Mouse (Mus musculus) brain, embryonic 14.5 days (tissue): ENCODE data around the gene Cnksr3. TPM values are rescaled to one million over a fixed set of nuclear protein-coding genes. Genes with fewer than 3 reads are reported as not detected.

Source experiments
- DNase-seq: peaks from one replicate; pipeline ENCODE4 v3.0.0-alpha.2; 2011; ENCODE audit warnings: low read depth
- CTCF ChIP-seq: fragments of 200-500 bp; IDR thresholded peaks from 2 replicates; pipeline ENCODE4 v1.5.1; 2012; ENCODE audit warnings: inconsistent platforms, mild to moderate bottlenecking, moderate library complexity, borderline replicate concordance; ENCODE audit not compliant: insufficient read depth, insufficient read length; ENCODE audit errors: extremely low read depth
- POLR2A ChIP-seq: fragments of 200-500 bp; IDR thresholded peaks from 2 replicates; pipeline ENCODE4 v1.6.1; 2012; ENCODE audit warnings: mild to moderate bottlenecking, inconsistent platforms, borderline replicate concordance; ENCODE audit not compliant: poor library complexity, insufficient read depth, insufficient read length, severe bottlenecking; ENCODE audit errors: extremely low read depth
- polyA plus RNA-seq: library from polyadenylated mRNA; depleted of rRNA; stranded (reverse); fragments of >200 nt; gene quantifications from 2 replicates; pipeline ENCODE4 v1.2.3, GENCODE M21; 2012

Gene Cnksr3
- polyA plus RNA-seq, 1 experiment = 3.9 TPM

DNA sequence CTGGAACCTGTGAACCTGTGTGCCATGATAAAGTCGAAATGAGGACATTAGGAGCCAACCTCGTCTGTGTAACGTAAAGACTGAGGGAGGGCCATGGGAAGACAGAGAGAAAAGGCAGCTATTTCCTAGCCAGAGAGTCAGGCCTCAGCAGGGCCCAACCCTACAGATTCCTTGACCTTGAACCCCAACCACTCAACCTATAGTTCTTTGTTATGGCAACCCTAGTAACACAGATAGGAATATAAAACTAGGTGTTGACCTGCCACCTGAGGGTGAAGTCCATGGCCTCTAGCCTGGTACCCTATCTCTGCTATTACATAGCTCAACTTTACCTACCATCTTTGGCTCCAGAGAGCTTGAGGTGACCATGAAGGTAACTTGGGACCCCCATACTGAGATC lies 80.6 kb downstream of the Cnksr3 start:
- TF ChIP-seq POLR2A (no peak), CTCF (no peak)
- DNase-seq = no peak

DNA sequence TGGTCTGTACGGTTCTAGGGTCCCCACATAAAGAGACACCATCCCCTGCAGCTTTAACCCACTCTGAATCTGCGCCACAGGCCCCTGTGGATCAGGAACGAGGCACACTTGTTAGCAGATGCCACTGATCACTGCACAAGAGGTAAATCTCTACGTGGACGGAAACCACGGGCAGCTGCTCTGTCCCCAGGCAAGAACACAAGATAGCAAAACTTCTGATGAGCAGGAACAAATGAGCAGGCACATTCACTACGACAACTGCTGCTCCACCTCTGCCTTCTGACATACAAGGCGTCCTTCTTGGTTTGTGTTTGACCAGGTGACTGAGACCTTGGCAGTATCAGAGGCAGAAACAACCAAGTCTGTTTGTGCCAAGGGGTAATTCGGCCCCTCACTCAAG lies 84.2 kb downstream of the Cnksr3 start:
- TF ChIP-seq CTCF (no peak), POLR2A (no peak)
- no peak for DNase-seq

DNA sequence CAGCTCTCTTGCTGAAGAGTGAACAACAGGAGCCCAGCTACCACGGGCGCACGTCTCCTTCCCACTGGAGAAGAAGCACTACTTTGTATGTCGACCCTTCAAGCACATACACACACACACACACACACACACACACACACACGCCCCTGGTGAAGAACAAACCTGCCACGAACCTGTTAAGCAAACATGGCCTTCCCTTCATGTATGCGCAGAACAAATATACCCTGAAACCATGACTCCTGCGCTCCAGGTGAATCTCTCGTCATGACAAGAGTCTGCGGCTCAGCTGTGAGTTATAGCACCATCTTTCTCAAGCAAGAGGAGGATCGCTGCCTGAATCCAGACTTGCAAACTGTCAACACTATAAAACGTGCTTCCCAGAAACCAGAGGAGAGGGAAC lies 85.2 kb downstream of the Cnksr3 start:
- DNase-seq = no peak
- TF ChIP-seq POLR2A = no peak
- no peak for TF ChIP-seq CTCF

DNA sequence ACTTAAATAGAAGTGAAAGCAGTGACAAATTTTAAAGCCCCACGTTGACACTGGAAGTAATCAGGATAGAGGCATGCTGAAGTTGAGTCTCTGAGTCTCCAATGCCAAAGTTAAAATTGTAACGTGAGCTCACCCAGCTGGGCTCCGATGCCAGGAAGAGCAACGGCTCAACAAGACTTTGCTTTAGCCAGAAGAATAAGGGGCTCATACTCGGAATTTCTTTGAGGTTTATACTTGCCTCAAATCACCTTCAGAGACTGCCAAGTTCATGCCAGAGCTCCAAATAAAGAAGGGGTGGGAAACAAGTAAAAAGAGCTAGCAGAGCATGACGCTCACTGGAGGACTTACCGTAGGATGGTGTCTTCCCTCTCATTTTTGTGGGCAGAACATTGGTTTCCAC lies 85.8 kb downstream of the Cnksr3 start:
- TF ChIP-seq CTCF = no peak
- TF ChIP-seq POLR2A = no peak

DNA sequence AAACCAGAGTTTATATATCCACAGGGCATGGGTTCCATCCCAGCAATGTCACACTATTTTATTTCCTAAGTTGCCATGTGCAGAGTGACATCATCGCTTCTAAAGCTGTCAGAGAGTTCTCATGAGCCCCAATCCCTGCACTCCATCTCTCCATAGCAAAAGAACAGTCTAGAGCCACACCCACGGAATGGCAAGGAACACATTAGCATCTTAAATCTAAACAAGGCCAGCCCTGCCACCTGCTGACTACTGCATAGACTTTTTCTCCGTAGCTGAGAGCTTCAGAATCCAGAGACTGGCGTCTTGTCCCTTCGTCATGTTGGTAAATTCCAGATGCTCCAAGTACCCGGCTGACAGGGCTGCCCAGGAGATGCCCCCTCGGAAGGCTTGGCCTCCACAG lies 87.0 kb downstream of the Cnksr3 start:
- TF ChIP-seq POLR2A = no peak
- TF ChIP-seq CTCF = no peak
- peak; percentile 44 for DNase-seq

More for the DNA sequence above, 85.8 kb downstream of the Cnksr3 start:
- DNase-seq = no peak

DNA sequence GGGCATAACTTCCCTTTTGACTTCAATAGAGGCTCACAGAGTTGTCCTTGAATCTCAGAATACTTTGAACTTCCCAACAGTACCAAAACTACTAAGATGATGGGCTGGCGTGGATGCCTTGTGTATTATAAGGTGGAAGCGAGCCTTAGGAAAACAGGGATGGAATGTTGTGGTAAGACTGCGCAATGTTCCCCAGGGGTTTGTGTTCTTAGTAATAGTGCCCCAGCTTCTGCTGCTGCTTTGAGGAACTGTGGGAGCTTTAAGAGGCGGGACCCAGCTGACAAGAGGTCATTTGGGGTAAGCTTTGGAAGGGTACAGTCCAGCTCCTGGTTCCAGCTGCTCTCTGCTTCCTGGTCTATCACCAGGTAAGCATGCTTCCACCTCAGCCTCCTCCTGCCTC lies 89.7 kb downstream of the Cnksr3 start:
- DNase-seq = no peak
- no peak for TF ChIP-seq CTCF
- TF ChIP-seq POLR2A = no peak

DNA sequence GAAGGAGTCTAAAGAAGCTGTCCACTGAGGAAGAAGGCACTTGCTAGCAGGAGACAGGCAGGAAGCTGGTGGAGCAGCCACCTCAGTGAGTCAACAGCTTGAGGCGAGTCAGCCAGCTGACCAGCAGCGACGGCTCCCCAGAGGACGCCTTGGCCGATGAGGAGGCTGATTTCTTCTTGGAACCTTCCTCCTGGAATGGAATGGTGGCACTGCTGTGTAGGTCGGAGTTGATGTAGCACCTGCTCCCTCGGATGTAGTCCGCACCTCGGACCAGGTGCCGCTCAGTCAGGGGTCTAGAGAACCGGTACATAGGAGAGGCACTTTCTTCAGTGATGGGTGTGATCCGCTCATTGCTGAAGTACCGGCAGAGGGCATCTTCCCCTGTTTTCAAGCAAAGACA lies 91.8 kb downstream of the Cnksr3 start:
- no peak for DNase-seq
- TF ChIP-seq CTCF (no peak), POLR2A (no peak)

DNA sequence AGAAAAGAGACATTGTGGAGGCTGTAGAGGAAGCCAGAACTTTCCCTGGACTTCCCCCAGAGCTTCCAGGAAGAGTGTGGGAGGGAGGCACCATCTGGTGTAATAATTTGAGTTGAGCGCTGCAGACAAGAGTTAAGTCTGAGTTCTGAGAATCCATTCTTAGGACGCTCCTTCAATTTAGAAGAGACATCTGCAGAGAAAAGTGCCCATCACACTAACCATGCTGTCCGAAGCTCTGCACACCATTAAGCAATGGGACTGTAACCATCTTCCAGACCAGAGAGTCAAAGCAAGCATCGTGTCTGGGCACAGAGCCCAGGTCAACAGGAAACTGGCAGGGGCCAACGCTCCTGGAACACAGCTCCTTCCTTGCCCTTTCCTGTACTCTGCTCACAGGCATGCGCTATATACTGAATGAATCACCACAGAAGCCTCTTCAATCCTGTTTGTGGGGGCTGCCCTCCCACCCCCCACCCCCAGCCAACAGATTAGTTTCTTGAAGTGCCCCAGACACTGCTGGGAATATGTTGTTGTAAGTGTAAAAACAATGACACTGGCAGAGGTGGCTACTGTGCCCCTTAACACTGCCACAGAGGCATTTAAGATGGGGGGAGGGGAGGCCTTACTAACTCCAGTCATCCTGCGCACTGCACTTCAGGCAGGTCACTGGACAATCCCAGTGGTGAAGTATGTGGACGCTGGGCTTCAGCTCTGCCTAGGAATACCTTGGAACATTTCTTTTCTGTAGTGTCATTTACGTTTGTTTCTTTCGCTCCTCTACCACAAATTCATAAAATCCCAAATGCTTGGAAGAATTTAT lies 93.6 kb downstream of the Cnksr3 start:
- DNase-seq = peak; percentile 42
- TF ChIP-seq CTCF (no peak), POLR2A (no peak)

DNA sequence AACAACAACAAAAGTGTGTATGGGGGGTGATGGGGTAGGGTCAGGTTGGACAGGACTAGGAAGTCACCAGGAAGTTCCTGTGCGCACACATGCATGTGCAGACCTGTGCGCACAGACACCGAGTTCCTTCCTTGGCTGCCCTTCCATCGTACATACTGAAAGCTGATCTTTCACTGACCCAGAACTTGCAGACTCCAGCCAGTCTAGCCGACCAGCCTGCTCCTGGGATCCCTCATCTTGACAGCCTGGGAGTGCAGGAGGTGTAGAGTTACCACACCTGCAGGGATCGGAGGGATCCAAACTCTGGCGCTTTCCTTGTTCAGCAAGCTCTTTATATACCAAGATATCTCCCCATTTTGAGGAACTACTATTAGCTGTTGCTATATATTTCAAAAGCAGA lies 94.3 kb downstream of the Cnksr3 start:
- DNase-seq = no peak
- TF ChIP-seq CTCF = no peak

DNA sequence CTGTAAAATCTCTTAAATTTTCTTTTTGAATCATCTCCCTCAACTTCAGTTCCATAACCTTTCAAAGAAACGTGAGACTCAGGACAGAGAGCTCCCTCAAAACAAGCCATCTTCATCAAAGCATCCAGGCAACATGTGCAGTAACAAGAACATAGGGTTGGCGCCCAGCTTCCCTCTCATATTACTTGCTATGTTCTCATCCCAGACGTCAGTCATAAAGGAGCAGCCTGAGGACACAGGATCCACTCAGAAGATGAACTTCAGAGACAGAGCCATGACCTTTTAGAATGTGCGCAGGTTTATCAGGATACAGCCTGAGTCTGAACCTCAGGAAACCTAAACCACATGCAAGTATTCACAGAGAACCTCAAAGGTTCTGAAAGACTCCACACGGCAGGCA lies 97.2 kb downstream of the Cnksr3 start:
- TF ChIP-seq CTCF = no peak
- no peak for TF ChIP-seq POLR2A

DNA sequence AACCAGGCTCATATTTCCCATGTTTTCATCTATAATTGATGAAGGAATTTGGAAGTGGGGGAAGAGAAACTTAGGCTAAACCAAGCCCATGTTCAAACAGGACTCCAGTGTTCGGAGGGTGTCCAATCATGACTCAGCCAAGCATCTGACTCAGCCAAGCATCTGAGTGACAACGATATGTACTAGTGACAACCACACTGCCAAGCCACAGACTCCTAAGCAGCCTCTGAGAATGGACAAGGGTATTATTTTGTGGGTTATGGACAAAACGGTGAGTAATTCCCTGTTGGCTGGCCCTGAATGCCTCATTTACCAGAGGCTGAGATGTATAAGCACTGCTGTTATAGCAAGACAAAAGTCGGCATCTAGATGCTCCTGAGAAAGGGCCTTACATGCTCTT lies 98.3 kb downstream of the Cnksr3 start:
- TF ChIP-seq POLR2A (no peak), CTCF (no peak)
- no peak for DNase-seq

More for the DNA sequence above, 97.2 kb downstream of the Cnksr3 start:
- DNase-seq = no peak

DNA sequence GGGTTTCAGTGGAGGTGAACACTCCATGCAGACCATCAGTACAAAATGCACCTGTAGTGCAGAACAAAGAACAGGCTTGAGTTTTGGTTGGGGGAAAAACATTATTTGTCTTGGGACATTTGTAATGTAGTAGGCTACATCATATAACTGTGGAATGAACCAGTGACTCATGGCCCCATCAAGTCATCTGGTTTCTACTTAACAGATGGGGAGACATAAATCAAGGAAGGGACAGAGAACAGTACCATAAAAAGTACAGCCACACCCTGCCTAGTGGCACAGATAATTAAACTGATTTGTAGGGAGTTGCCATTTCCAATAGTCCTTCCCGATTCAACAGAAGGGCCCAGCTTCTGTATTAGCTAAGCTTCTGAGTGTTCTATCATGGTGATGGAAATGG lies 98.9 kb downstream of the Cnksr3 start:
- no peak for DNase-seq
- TF ChIP-seq CTCF (no peak), POLR2A (no peak)
